Mouse (Mus musculus): ENCODE data around the gene Pld3.

The Pld3 gene

DNA sequence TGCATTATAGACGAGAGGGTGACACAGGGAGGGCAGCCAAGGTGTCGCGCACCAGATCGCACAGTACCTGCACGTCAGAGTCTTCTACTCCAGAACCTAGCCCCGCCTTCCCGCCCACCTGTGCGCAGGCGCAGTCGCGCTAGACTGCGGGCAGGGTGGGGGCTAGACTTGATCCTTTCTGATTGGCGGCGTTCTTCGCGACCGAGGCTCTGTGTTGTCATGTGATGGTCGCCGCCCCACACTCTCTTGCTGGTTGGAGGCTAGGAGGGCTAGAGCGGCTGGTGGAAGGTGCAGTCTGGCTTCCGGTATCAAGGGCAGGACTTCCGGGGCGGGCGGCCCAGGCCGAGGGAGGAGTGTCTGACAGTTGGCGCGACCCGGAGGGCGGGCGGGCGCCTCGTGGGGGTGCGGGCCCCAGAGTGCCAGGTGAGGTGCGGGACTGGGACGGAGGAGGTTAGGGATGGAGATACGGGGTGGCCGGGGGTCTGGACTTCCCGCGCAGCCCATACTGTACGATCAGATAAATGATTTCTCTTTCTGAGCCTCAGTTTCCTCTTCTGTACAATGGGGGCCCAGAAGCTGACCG, at the start of gene Pld3, which contains the start of gene 2310022A10Rik:
Gene Pld3 (minus strand): TSS at position 288 of the 583 bp plus-strand sequence.
Gene 2310022A10Rik (plus strand): TSS at position 303 of the 583 bp plus-strand sequence.
- peak; percentile 96 for DNase-seq (ENCODE audit: low spot score)

GRCm38 (mm10) chr7:27602161-27602560, 49.1 kb upstream of the Pld3 start:
- no peak for DNase-seq (ENCODE audit: low spot score)

DNA sequence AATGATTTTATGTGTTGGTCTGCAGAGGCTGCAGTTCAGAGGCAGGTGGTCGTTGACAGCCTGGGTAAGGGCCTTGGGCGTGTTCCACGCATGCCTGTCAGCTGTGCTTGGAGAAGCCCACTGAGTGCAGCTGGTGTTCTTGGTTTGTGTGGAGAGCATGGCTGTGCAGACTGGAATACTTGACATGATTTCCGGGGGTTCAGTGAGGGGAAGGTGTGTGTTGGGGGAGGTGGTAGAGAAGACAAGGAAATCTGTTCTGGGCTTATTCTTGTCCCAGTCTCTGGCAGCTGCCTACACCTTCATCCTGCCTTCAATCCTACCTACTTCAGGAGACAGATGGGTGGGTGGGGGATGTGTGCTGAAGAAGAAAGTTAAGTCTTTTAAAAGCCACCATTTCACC, 48.6 kb upstream of the Pld3 start:
- no peak for DNase-seq (ENCODE audit: low spot score)

- DNase-seq (ENCODE audit: low spot score): no peak
Observed at GRCm38 (mm10) chr7:27598053-27598452, 45.0 kb upstream of the Pld3 start.

- peak; percentile 31 for DNase-seq (ENCODE audit: low spot score)
Observed at GRCm38 (mm10) chr7:27596586-27597503, 43.8 kb upstream of the Pld3 start.

DNA sequence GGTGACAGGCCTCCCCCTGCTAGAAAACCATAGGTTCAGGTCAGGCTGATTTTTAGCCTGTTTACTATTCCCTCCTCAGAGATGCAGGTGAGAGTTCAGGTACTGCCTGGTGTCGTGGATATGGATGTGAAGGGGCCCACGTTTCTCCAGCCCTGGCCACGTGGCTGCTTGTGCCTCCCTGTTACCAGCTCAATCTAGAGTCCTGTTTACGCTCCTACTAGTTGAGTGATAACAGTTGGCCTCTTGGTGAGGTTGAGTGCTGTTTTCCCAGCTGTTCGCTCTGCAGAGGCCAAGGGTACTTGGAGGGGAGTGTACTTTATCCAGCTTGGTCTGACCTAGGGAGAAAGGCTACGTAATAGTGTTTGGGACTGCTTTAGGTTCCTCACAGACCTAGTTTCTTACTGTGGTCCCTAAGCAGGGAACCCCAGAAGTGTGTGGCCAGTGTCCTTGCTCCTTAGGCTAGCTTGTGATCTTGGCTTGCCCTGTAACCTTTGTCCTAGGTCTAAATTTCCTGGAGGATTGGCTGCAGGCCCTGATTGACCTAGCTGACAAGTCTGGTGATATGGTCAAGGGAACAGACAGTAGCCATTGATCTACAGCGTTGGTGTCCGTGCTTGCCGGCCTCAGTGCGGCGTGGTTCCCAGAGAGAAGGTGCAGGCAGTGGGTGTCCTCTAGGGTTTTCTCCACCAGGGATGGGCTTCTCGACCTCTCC, 40.1 kb upstream of the Pld3 start:
- no peak for DNase-seq (ENCODE audit: low spot score)

DNA sequence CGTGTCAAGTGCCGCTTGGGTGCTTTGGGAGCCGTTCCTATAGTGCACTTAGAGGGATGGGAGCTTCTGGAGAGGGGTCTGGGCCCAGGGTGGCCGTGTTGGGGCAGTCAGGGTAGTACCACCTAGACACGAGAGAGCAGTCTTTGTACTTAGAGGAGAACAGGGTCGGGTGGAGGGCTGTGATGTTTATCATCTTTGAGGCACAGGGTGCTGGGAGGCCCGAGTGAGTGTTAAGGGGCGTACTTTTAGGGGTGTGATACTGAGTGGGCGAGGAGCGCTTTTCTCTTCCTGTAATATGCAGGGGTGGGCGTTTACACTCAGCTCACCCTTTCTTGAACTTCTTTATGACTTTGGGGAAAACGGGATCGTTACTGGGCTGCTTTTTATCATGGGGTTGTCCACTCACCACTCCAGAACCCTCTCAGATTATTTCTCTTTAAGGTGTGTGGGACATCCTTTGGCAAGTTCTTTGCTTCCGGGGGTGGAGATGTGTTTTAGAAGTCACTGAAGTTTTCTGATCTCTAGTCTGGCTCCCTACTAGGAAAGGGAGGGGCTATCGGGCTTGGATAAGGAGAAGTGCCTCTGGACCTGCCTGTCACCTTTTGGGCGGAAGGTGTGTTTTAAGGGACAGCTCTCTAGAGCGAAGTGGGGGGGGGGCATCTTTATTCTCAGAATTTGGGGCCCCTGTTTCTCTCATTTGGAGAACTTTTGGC, 39.4 kb upstream of the Pld3 start:
- no peak for DNase-seq (ENCODE audit: low spot score)

DNA sequence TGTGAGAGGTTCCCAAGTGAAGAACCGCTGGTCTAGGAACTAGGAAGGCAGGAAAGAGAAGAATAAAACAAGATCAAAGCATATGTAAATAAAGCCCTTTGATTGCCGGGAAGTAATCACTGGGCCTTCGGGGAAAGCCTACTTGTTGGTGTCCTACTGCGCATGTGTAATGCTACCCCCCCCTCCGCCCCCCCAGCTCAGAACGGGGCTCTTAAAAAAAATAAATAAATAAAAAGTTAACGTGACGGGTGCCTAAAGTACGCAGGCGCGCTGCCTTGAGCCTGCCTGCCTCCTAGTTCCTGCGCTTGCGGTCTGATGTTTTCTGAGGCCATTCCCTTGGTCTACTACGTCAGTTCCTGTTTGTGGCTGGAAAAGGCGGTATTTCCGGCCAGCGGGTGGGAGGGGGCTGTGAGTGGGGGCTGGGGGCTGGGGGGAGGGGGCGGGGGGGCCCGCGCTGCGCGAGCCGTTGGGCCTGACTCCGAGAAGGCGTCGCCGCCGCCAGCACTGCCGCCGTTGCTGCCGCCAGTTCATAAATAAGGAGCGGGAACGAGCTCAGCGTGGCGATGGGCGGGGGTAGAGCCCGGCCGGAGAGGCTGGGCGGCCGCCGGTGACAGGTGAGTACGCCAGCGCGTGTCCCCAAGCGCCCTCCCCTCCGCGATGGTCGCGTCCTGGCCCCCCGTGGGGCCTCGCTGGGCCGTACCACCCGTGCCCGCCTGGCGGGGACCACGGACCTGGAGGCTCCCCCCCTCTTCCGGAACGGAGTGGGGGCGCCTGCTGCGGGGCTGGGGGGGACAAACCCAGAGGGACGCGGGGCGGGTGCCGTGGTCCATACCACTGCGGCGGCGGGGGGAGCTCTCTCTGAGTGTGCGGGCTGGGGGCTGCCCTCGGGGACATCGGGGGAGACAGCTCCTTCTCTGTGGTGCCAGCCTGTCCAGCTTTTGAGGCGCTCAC, 38.5 kb upstream of the Pld3 start, which contains the start of gene Akt2:
Gene Akt2 (plus strand): TSS at position 287 of the 951 bp plus-strand sequence.
- peak; percentile 93 for DNase-seq (ENCODE audit: low spot score)

DNA sequence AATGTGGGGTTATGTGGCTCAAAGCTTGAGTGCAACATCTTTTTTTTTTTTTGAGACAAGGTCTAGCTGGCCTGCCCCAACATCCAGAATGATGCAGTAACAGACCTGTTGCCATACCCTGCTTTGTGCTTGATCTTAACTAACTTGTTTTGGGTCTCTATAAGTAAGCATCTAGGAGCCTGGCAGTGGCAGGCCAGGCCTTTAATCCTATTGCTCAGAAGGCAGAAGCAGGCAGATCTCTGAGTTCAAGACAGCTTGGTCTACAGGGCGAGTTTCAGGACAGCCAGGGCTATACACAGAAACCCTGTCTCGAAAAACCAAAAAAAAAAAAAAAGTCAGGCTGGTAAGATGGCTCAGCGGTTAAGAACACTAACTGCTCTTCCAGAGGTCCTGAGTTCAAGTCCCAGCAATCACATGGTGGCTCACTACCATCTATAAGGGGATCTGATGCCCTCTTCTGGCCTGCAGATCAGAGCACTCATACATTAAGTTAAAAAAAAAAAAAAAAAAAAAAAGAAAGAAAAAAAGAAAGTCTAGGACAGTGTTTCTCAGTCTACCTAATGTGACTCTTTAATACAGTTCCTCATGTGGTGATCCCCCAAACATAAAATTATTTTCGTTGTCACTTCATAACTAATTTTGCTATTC, 37.7 kb upstream of the Pld3 start:
- DNase-seq (ENCODE audit: low spot score): no peak

GRCm38 (mm10) chr7:27590088-27590487, 37.1 kb upstream of the Pld3 start:
- DNase-seq (ENCODE audit: low spot score): no peak

DNA sequence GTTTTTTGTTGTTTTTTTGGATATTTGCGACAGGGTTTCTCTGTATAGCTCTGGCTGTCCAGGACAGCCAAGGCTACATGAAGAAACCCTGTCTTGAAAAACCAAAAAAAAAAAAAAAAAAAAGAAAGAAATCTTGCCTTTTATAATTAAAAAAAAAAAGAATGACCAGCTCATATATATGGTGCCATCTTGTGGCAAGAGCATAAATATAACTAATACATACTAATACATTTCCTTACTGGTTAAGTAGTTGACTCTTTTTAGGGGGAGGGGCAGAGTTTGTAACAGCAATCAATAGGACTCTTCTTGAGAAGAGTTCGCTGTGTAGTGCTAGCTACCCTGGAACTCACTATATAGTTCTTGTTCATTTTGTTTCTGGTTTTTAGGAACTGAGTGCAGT, 34.7 kb upstream of the Pld3 start:
- no peak for DNase-seq (ENCODE audit: low spot score)

DNA sequence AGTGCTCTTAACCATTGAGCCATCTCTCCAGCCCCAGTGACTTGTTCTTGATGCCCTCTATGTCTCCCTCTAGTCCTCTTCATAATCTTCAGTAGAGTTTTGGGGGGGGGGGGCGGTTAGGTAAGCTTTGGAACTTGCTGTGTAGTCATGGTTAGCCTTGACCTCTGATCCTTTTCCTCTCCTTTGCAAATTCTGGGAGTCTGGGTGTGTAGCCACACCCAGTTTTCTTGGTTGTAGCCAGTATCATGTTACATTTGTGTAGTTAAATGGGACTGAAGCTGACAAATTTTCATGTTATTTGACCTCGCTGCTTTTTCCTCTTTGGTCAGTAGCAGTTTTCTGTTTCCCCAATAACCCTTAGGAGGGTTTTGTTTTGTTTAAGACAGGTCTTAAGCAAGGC, 33.8 kb upstream of the Pld3 start:
- no peak for DNase-seq (ENCODE audit: low spot score)

DNA sequence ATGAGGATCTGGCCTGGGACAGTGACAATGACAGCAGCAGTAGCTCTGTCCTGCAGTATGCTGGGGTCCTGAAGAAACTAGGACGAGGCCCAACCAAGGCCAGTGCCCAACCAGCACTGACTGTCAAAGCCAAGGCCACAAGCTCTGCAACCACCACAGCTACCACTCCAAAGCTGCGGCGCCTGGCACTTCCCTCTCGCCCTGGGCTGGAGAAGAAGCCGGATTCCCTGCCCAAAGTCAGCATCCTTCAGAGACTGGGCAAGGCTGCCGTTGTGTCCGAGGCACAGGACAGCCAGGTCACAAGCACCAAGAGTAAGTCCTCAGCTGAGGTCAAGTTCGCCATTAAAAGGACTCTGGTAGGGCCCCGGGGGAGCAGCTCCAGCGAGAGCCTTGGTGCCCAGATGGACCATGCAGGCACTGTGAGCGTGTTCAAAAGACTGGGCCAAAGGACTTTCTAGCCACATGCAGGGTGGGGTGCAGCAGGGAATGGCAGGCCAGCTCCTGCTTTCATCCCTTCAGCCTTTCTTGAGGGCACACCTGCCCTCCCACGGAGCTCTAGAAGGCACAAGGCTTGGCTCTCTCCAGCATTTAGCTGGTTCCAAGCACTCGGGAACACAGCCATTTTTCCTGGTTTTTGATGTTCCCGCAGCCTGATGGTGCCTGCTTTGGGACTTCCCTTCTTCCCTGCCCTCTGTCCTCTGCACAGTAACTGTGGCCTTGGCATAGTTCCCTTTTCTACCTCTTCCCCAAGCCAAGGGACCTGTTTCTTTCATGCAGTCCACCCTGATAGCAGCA, 27.6 kb upstream of the Pld3 start:
- DNase-seq (ENCODE audit: low spot score): no peak

DNA sequence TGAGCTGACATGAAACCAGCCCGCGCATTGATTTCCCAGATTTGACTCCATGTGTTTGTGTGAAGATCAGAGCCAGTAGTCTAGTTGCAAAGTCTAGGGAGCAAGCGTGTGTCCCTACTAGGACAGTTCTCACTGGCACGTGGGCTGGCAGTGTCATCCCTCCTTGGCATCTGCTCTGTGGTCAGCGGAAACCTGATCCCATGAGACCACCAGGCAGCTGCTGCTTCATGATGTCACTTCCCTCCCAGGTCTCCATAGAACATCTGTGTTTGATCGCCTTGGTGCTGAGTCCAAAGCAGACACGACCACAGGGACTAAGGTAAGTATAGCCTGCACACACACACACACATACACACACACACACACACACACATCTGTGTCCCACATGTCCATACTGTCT, 25.4 kb upstream of the Pld3 start:
- no peak for DNase-seq (ENCODE audit: low spot score)

- no peak for DNase-seq (ENCODE audit: low spot score)
Observed at GRCm38 (mm10) chr7:27577589-27577988, 24.6 kb upstream of the Pld3 start.

DNA sequence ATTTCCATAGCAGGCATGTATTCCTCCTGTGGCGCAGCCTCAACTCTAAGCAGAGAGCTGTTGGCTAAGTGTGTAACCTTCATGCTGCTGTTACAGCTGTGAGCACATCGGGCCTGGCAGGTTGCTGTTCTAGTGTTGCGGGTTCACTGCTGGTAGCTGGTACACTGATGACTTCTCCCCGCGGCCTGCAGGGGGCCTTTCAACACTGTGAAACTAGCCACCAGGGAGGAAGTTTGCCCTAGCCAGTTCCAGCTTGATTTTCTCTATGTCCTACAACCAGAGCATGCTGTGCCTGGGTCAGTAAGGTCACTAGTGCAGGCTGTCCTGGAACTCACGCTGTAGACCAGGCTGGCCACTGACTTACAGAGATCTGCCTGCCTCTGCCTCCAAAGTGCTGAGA, 23.9 kb upstream of the Pld3 start:
- DNase-seq (ENCODE audit: low spot score): no peak

DNA sequence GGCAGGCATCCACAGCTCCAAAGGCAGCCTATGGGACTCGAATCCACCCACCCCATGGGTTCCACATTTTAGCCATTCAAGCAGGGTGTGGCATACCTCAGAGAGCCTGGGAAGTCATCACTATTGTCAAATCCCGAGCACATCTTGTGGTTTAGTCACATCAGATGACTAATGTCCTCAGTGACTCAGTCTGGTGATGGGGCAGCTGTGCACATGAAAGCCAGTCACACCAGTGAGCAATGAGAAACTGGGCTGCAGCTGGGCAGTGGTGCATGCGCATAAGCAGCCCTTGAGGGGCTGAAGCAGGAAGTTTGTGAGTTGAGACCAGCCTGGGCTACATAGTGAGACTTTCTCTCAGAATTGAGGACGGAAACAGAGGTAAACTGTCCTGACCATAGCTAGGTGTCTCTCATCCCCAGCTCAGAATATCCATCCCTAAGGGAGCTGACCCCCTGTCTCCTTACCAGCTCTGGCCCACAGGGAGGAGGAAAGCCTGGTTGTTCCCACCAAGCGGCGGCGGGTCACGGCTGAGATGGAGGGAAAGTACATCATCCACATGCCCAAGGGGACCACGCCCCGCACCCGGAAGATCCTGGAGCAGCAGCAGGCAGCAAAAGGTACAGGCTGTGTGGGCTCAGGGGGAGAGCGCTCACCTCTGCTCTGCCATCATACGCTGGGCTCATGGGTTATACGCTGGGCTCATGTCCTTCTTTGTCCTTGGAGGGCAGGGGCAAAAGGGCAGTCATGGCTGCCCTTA, 21.3 kb upstream of the Pld3 start:
- no peak for DNase-seq (ENCODE audit: low spot score)

DNA sequence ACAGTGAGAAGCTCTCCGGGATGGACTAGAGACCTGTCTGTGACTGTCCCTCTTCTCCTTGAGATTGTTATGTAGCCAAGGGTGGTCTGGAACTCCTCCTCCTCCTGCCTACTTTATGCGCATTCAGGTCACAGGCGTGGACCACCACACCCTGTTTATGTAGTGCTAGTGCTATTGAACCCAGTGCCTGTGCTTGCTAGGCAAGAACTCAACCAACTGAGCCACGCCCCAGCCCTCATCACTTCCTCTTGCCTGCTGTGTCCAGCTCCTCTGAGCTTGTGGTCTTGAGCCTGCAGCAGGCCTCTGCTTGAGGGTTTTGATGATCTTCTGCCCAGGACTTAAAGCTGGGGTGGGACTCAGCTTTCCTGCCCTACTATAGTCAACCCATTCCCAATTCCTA, 19.1 kb upstream of the Pld3 start:
- DNase-seq (ENCODE audit: low spot score): no peak
